Mouse (Mus musculus) megakaryocyte-erythroid progenitor cell, adult 5-6 weeks (primary cell): Measurements from ENCODE around the gene Trim15. TPM values are rescaled to one million over a fixed set of nuclear protein-coding genes. Genes with fewer than 3 reads are reported as not detected.

Experiments
- ATAC-seq: replicated peaks from 2 replicates; pipeline ENCODE4 v1.8.0; 2016; ENCODE audit warnings: mild to moderate bottlenecking, inconsistent platforms; ENCODE audit not compliant: severe bottlenecking, poor library complexity, low FRiP score, low TSS enrichment
- total RNA-seq, 2 experiments: library from RNA; stranded (forward) in 1 of 2; stranded (reverse) in 1 of 2; fragments of 200-1000, 215-1000 nt in 1 of 2; fragments of >200 nt in 1 of 2; fragmentation: Nextera tagmentation in 1 of 2; gene quantifications; 2 replicates each; pipeline ENCODE4 v1.2.3; 2014 to 2017

The Trim15 gene
- total RNA-seq, 2 experiments from 2014 or later = not detected

- peak; percentile 76 for ATAC-seq
Observed at GRCm38 (mm10) chr17:36835591-36836426, 31.2 kb downstream of the Trim15 start.

- no peak for ATAC-seq
Observed at GRCm38 (mm10) chr17:36832694-36833093, 34.3 kb downstream of the Trim15 start.

- ATAC-seq = no peak
Observed at GRCm38 (mm10) chr17:36830470-36830869, 36.5 kb downstream of the Trim15 start.

GRCm38 (mm10) chr17:36828488-36828887 lies 38.5 kb downstream of the Trim15 start:
- ATAC-seq = peak; percentile 78

DNA sequence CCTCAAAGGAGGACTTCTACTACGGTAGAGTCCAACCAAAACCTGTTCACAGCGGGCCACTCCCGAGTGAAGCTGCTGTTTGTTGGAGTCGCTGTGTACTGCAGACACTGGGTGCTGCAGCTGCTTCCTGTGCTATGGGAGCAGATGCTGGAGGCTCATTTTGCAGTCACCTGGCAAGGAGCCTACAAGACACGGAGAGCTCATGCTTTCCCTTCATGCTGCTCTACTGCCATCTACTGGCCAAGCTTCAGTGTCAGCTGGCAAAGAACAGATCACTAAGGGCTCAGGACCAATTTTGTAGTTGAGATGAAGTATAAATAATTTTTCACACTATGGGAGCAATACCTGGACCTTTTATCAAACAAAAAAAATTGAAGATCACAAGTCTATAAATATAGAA lies 41.0 kb downstream of the Trim15 start:
- peak; percentile 64 for ATAC-seq

DNA sequence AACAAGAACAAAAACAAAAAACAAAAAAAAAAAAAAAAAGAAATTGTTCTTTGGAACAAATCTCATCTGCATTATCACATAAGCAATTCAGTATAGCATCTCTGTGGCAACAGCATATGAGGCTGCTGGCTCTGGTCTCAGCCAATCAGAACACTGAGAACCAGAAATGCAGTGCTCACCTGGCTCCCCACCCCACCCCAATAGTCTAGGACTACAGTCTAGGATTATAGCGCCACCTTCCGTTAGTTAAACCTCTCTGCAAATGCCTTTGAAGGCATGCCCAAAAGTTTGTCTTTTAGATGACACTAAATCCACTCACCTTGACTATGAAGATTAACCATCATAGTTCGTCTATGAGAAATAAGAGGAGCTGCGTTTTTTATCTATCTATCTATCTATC lies 41.5 kb downstream of the Trim15 start:
- ATAC-seq = peak; percentile 53; the same call in 1 of the 2 replicates

DNA sequence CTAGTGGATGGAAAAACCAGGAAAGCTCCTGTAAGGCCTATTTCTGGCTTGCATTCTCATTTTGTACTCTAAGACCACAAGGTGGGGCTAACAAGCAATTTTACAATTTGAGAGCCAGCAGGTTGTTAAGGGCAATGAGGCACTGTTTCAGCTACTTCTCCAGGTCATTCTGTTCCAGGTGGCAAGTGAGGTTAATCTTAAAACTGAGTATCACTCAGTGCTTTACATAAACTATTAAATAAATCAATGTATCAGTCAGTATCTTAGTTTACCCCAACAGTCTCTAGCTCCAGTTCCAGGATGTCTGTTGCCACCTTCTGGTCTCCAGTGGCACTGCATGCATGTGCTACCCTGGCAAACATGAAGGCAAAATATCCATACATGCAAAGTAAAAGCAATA lies 43.0 kb downstream of the Trim15 start:
- peak; percentile 64 for ATAC-seq

DNA sequence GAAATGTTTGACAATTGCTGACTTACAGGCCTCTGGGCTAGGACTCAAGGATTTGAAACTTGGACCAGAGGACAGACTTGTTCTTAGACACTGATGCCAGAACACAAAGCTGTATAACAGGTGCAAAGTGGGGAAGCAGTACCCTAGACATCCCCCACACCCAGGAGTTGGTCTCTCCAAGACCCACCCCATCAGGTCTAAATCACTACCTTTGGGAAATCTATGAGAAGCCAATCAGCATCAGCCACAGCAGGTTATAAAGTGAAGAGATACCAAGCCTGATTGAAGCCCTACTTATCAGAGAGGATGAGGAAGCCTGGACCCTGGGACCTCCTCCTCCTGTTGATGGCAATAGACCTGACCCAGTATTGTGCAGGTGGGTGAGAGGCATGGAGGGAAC lies 55.1 kb downstream of the Trim15 start, which contains the start of gene H2-M10.6:
Gene H2-M10.6 (plus strand): TSS at position 301 of the 400 bp plus-strand sequence.
- no peak for ATAC-seq

Other genes with a start within 250 kb of the Trim15 start
- gene H2-M9, start 224.5 kb downstream of the Trim15 start, total RNA-seq (2014; fragmentation: Nextera tagmentation) = not detected in 2 replicates
- gene H2-M9, start 224.5 kb downstream of the Trim15 start, total RNA-seq (2017) = not detected in 2 replicates
- not detected in 2 replicates for gene H2-M1, start 195.0 kb downstream of the Trim15 start, total RNA-seq (2014; fragmentation: Nextera tagmentation)
- gene H2-M1, start 195.0 kb downstream of the Trim15 start, total RNA-seq (2017) = not detected in 2 replicates
- gene H2-M10.5, start 94.3 kb downstream of the Trim15 start, total RNA-seq (2014; fragmentation: Nextera tagmentation) = not detected in 2 replicates
- not detected in 2 replicates for gene H2-M10.5, start 94.3 kb downstream of the Trim15 start, total RNA-seq (2017)
- gene H2-M10.6, start 55.0 kb downstream of the Trim15 start, total RNA-seq (2014; fragmentation: Nextera tagmentation) = not detected in 2 replicates
- gene H2-M10.6, start 55.0 kb downstream of the Trim15 start, total RNA-seq (2017) = not detected in 2 replicates
- gene Trim26, start 30.1 kb downstream of the Trim15 start, total RNA-seq (2014; fragmentation: Nextera tagmentation) = 13.0 and 13.6 TPM in 2 replicates
- 7.7 and 9.3 TPM in 2 replicates for gene Trim26, start 30.1 kb downstream of the Trim15 start, total RNA-seq (2017)
- 7.5 and 9.6 TPM in 2 replicates for gene Trim10, start 2.4 kb upstream of the Trim15 start, total RNA-seq (2014; fragmentation: Nextera tagmentation)
- 13.8 and 24.1 TPM in 2 replicates for gene Trim10, start 2.4 kb upstream of the Trim15 start, total RNA-seq (2017)
- not detected in 2 replicates for gene Trim40, start 22.9 kb upstream of the Trim15 start, total RNA-seq (2014; fragmentation: Nextera tagmentation)
- gene Trim40, start 22.9 kb upstream of the Trim15 start, total RNA-seq (2017) = not detected in 2 replicates
- not detected in 2 replicates for gene Trim31, start 30.9 kb upstream of the Trim15 start, total RNA-seq (2014; fragmentation: Nextera tagmentation)
- not detected in 2 replicates for gene Trim31, start 30.9 kb upstream of the Trim15 start, total RNA-seq (2017)
- gene Rnf39, start 75.7 kb upstream of the Trim15 start, total RNA-seq (2014; fragmentation: Nextera tagmentation) = not detected in 2 replicates
- not detected in 2 replicates for gene Rnf39, start 75.7 kb upstream of the Trim15 start, total RNA-seq (2017)
- 61.5 and 88.0 TPM in 2 replicates for gene Ppp1r11, start 84.5 kb upstream of the Trim15 start, total RNA-seq (2014; fragmentation: Nextera tagmentation)
- gene Ppp1r11, start 84.5 kb upstream of the Trim15 start, total RNA-seq (2017) = 53.8 and 72.8 TPM in 2 replicates
- gene Znrd1, start 91.3 kb upstream of the Trim15 start, total RNA-seq (2014; fragmentation: Nextera tagmentation) = 47.7 and 94.1 TPM in 2 replicates
- 17.7 and 35.3 TPM in 2 replicates for gene Znrd1, start 91.3 kb upstream of the Trim15 start, total RNA-seq (2017)
- 1.4 and 13.1 TPM in 2 replicates for gene Znrd1as, start 91.4 kb upstream of the Trim15 start, total RNA-seq (2014; fragmentation: Nextera tagmentation)
- gene Znrd1as, start 91.4 kb upstream of the Trim15 start, total RNA-seq (2017) = 11.4 and 23.7 TPM in 2 replicates
- not detected in 2 replicates for gene 2410137M14Rik, start 114.0 kb upstream of the Trim15 start, total RNA-seq (2014; fragmentation: Nextera tagmentation)
- not detected in 2 replicates for gene 2410137M14Rik, start 114.0 kb upstream of the Trim15 start, total RNA-seq (2017)
- not detected in 2 replicates for gene H2-M5, start 122.3 kb upstream of the Trim15 start, total RNA-seq (2014; fragmentation: Nextera tagmentation)
- gene H2-M5, start 122.3 kb upstream of the Trim15 start, total RNA-seq (2017) = not detected in 2 replicates
- gene Zfp57, start 134.0 kb upstream of the Trim15 start, total RNA-seq (2014; fragmentation: Nextera tagmentation) = 0.87 TPM in 1 of 2 replicates, not detected in the other
- gene Zfp57, start 134.0 kb upstream of the Trim15 start, total RNA-seq (2017) = 0.08 TPM in 1 of 2 replicates, not detected in the other
- gene Mog, start 156.2 kb upstream of the Trim15 start, total RNA-seq (2014; fragmentation: Nextera tagmentation) = not detected in 2 replicates
- not detected in 2 replicates for gene Mog, start 156.2 kb upstream of the Trim15 start, total RNA-seq (2017)
- 9.1 and 11.1 TPM in 2 replicates for gene Gabbr1, start 178.8 kb upstream of the Trim15 start, total RNA-seq (2014; fragmentation: Nextera tagmentation)
- 0.91 and 0.99 TPM in 2 replicates for gene Gabbr1, start 178.8 kb upstream of the Trim15 start, total RNA-seq (2017)
- gene Olfr90, start 221.3 kb upstream of the Trim15 start, total RNA-seq (2014; fragmentation: Nextera tagmentation) = not detected in 2 replicates
- not detected in 2 replicates for gene Olfr90, start 221.3 kb upstream of the Trim15 start, total RNA-seq (2017)
- not detected in 2 replicates for gene Olfr91, start 231.1 kb upstream of the Trim15 start, total RNA-seq (2014; fragmentation: Nextera tagmentation)
- not detected in 2 replicates for gene Olfr91, start 231.1 kb upstream of the Trim15 start, total RNA-seq (2017)